Mouse (Mus musculus): ENCODE measurements around the gene Ccdc6. TPM values are rescaled to one million over a fixed set of nuclear protein-coding genes. Genes with fewer than 3 reads are reported as not detected.
"Not testable (repeated sequence)": the region's sequence is repeated elsewhere in the genome, so short reads cannot be mapped to it uniquely, and the experiment has no call there.

Ccdc6 gene
- total RNA-seq, 1 experiment: 21.3 TPM

DNA sequence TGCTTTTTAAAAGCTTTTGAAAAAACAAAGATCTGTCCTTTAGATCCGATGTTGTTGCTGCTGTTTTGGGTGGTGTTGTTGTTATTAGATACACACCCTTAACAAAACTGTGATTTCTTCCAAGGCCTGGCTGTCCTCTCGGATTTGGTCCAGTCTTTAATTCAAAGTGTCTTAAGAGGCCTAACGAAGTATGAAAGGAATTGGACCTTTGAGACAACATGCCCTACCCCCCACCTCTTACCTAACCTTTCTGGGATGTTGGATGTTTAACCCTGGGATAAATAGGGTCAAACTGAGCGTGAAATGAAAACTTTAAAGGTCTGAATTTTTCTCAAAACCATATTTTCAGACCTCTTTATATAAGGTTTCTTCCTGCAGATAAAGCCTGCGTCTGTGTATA is 124.0 kb downstream of the Ccdc6 start:
- Histone ChIP-seq H3K9ac (ENCODE audit: insufficient read depth, low read depth, low read length, poor library complexity, severe bottlenecking) (no peak overlapping the region), H3K27ac (ENCODE audit: insufficient read depth, low read depth, low read length, poor library complexity, severe bottlenecking) (no peak overlapping the region), H3K4me1 (ENCODE audit: control insufficient read depth in 2 of 2, insufficient read depth in 2 of 2, low read length in 2 of 2, poor library complexity in 1 of 2) (no peaks in the 10 kb centered on the region), H3K36me3 (ENCODE audit: control insufficient read depth, insufficient read depth, low read length, poor library complexity, severe bottlenecking) (no peaks in the 10 kb centered on the region), H3K9me3 (ENCODE audit: control insufficient read depth, insufficient read depth, low read depth, low read length) (no peaks in the 10 kb centered on the region), H3K4me3 (ENCODE audit: insufficient read depth in 1 of 2, low read depth in 1 of 2, low read length in 2 of 2, poor library complexity in 1 of 2, severe bottlenecking in 1 of 2) (no peak overlapping the region)
- TF ChIP-seq ZNF384 (IDR thresholded peaks at IDR 0.05; ENCODE audit: low read depth, low read length): no peak
- TF ChIP-seq ZC3H11A (IDR thresholded peaks at IDR 0.05; ENCODE audit: borderline replicate concordance, low read depth, low read length): no peak
- TF ChIP-seq MAFK (IDR thresholded peaks at IDR 0.05; ENCODE audit: insufficient read depth, low read depth, low read length): no peak
- TF ChIP-seq CHD2 (IDR thresholded peaks at IDR 0.05; ENCODE audit: low read depth, low read length): no peak
- no peak for TF ChIP-seq HCFC1 (IDR thresholded peaks at IDR 0.05; ENCODE audit: borderline replicate concordance, insufficient read depth, low read length)
- DNase-seq (ENCODE audit: low read depth, low spot score): no peak
- in situ Hi-C loops (cut with MboI; ENCODE audit: low sequenced_read_pairs in 2 of 2, unreplicated experiment in 2 of 2): no loop called here

DNA sequence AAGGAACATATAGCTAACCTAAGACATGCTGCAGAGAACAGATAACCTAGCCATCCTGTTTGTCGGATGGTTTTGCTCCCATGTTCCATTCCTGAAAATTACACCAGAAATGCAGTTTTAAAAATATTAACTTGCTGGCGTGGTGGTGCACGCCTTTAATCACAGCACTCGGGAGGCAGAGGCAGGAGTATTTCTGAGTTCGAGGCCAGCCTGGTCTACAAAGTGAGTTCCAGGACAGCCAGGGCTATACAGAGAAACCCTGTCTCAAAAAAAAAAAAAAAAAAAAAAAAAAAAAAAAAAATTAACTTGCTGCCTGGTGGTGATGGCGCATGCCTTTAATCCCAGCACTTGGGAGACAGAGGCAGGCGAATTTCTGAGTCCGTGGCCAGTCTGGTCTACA is 125.3 kb downstream of the Ccdc6 start:
- H3K4me3 ChIP-seq (ENCODE audit: insufficient read depth in 1 of 2, low read depth in 1 of 2, low read length in 2 of 2, poor library complexity in 1 of 2, severe bottlenecking in 1 of 2); H3K4me1 ChIP-seq (ENCODE audit: control insufficient read depth in 2 of 2, insufficient read depth in 2 of 2, low read length in 2 of 2, poor library complexity in 1 of 2); in situ Hi-C loops (cut with MboI; ENCODE audit: low sequenced_read_pairs in 2 of 2, unreplicated experiment in 2 of 2); H3K27ac ChIP-seq (ENCODE audit: insufficient read depth, low read depth, low read length, poor library complexity, severe bottlenecking); DNase-seq (ENCODE audit: low read depth, low spot score); H3K9me3 ChIP-seq (ENCODE audit: control insufficient read depth, insufficient read depth, low read depth, low read length); H3K36me3 ChIP-seq (ENCODE audit: control insufficient read depth, insufficient read depth, low read length, poor library complexity, severe bottlenecking); H3K9ac ChIP-seq (ENCODE audit: insufficient read depth, low read depth, low read length, poor library complexity, severe bottlenecking): not testable (repeated sequence)

- Histone ChIP-seq H3K36me3 (ENCODE audit: control insufficient read depth, insufficient read depth, low read length, poor library complexity, severe bottlenecking) (no peaks in the 10 kb centered on the region), H3K4me3 (ENCODE audit: insufficient read depth in 1 of 2, low read depth in 1 of 2, low read length in 2 of 2, poor library complexity in 1 of 2, severe bottlenecking in 1 of 2) (no peak overlapping the region), H3K27ac (ENCODE audit: insufficient read depth, low read depth, low read length, poor library complexity, severe bottlenecking) (no peak overlapping the region), H3K4me1 (ENCODE audit: control insufficient read depth in 2 of 2, insufficient read depth in 2 of 2, low read length in 2 of 2, poor library complexity in 1 of 2) (no peaks in the 10 kb centered on the region), H3K9me3 (ENCODE audit: control insufficient read depth, insufficient read depth, low read depth, low read length) (no peaks in the 10 kb centered on the region), H3K9ac (ENCODE audit: insufficient read depth, low read depth, low read length, poor library complexity, severe bottlenecking) (no peak overlapping the region)
- no peak for DNase-seq (ENCODE audit: low read depth, low spot score)
- in situ Hi-C loops (cut with MboI; ENCODE audit: low sequenced_read_pairs in 2 of 2, unreplicated experiment in 2 of 2): no loop called here
- TF ChIP-seq ZC3H11A (IDR thresholded peaks at IDR 0.05; ENCODE audit: borderline replicate concordance, low read depth, low read length) (no peak), CHD2 (IDR thresholded peaks at IDR 0.05; ENCODE audit: low read depth, low read length) (no peak), MAFK (IDR thresholded peaks at IDR 0.05; ENCODE audit: insufficient read depth, low read depth, low read length) (no peak), HCFC1 (IDR thresholded peaks at IDR 0.05; ENCODE audit: borderline replicate concordance, insufficient read depth, low read length) (no peak), ZNF384 (IDR thresholded peaks at IDR 0.05; ENCODE audit: low read depth, low read length) (no peak)
These were observed 127.7 kb downstream of the Ccdc6 start for GRCm38 (mm10) chr10:70224571-70224970.

GRCm38 (mm10) chr10:70225760-70226159 is 128.8 kb downstream of the Ccdc6 start:
- no peak overlapping the region for H3K9ac ChIP-seq (ENCODE audit: insufficient read depth, low read depth, low read length, poor library complexity, severe bottlenecking)
- no peak overlapping the region for H3K4me3 ChIP-seq (ENCODE audit: insufficient read depth in 1 of 2, low read depth in 1 of 2, low read length in 2 of 2, poor library complexity in 1 of 2, severe bottlenecking in 1 of 2)
- no peaks in the 10 kb centered on the region for H3K36me3 ChIP-seq (ENCODE audit: control insufficient read depth, insufficient read depth, low read length, poor library complexity, severe bottlenecking)
- in situ Hi-C loops (cut with MboI; ENCODE audit: low sequenced_read_pairs in 2 of 2, unreplicated experiment in 2 of 2): no loop called here
- DNase-seq (ENCODE audit: low read depth, low spot score): no peak
- H3K27ac ChIP-seq (ENCODE audit: insufficient read depth, low read depth, low read length, poor library complexity, severe bottlenecking): no peak overlapping the region
- TF ChIP-seq ZNF384 (IDR thresholded peaks at IDR 0.05; ENCODE audit: low read depth, low read length): no peak
- TF ChIP-seq ZC3H11A (IDR thresholded peaks at IDR 0.05; ENCODE audit: borderline replicate concordance, low read depth, low read length): no peak
- TF ChIP-seq CHD2 (IDR thresholded peaks at IDR 0.05; ENCODE audit: low read depth, low read length): no peak
- no peaks in the 10 kb centered on the region for H3K4me1 ChIP-seq (ENCODE audit: control insufficient read depth in 2 of 2, insufficient read depth in 2 of 2, low read length in 2 of 2, poor library complexity in 1 of 2)
- H3K9me3 ChIP-seq (ENCODE audit: control insufficient read depth, insufficient read depth, low read depth, low read length): no peaks in the 10 kb centered on the region

- no peaks in the 10 kb centered on the region for H3K4me1 ChIP-seq (ENCODE audit: control insufficient read depth in 2 of 2, insufficient read depth in 2 of 2, low read length in 2 of 2, poor library complexity in 1 of 2)
- H3K27ac ChIP-seq (ENCODE audit: insufficient read depth, low read depth, low read length, poor library complexity, severe bottlenecking): no peak overlapping the region
- in situ Hi-C loops (cut with MboI; ENCODE audit: low sequenced_read_pairs in 2 of 2, unreplicated experiment in 2 of 2): no loop called here
- H3K36me3 ChIP-seq (ENCODE audit: control insufficient read depth, insufficient read depth, low read length, poor library complexity, severe bottlenecking): no peaks in the 10 kb centered on the region
- H3K9ac ChIP-seq (ENCODE audit: insufficient read depth, low read depth, low read length, poor library complexity, severe bottlenecking): no peak overlapping the region
- no peak for TF ChIP-seq ZC3H11A (IDR thresholded peaks at IDR 0.05; ENCODE audit: borderline replicate concordance, low read depth, low read length)
- TF ChIP-seq HCFC1 (IDR thresholded peaks at IDR 0.05; ENCODE audit: borderline replicate concordance, insufficient read depth, low read length): no peak
- TF ChIP-seq MAFK (IDR thresholded peaks at IDR 0.05; ENCODE audit: insufficient read depth, low read depth, low read length): no peak
- TF ChIP-seq ZNF384 (IDR thresholded peaks at IDR 0.05; ENCODE audit: low read depth, low read length): no peak
- no peak for TF ChIP-seq CHD2 (IDR thresholded peaks at IDR 0.05; ENCODE audit: low read depth, low read length)
- no peaks in the 10 kb centered on the region for H3K9me3 ChIP-seq (ENCODE audit: control insufficient read depth, insufficient read depth, low read depth, low read length)
- no peak for DNase-seq (ENCODE audit: low read depth, low spot score)
- no peak overlapping the region for H3K4me3 ChIP-seq (ENCODE audit: insufficient read depth in 1 of 2, low read depth in 1 of 2, low read length in 2 of 2, poor library complexity in 1 of 2, severe bottlenecking in 1 of 2)
These were observed 129.7 kb downstream of the Ccdc6 start for GRCm38 (mm10) chr10:70226608-70227007.
